Mouse (Mus musculus) liver, embryonic 14.5 days (tissue): ENCODE results near the gene Kif28.

Source experiments
- CTCF ChIP-seq: IDR thresholded peaks from 2 replicates; pipeline ENCODE4 v1.5.1; 2016; ENCODE audit warnings: antibody characterized with exemption, low read depth, control low read depth
- EP300 ChIP-seq: IDR thresholded peaks from 2 replicates; pipeline ENCODE4 v1.6.1; 2016; ENCODE audit warnings: antibody characterized with exemption, low read depth

DNA sequence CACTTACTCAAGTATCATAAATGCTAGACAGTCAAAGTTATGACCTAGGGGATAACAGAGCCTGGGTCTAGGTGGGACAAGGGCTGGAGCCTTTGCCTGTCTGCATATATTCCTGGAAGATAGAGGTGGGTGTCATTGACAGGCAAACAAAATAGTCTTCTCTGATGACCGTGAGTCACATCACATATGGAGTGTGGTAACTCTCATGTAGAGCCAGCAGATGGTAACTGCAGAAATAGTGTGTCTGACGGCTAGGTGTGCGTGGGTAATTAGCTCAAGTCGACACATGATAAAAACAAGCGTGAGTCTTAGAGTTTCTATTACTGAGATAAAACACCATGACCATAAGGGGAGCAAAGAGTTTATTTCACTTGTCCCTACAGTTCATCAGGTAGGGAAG lies 82.0 kb downstream of the Kif28 start:
- TF ChIP-seq EP300 (no peak), CTCF (no peak)
